Mouse (Mus musculus) lung, postnatal 0 days (tissue): ENCODE data around the gene Slc26a10. TPM values are rescaled to one million over a fixed set of nuclear protein-coding genes. Genes with fewer than 3 reads are reported as not detected.

Experiments
- ATAC-seq: fragments of 200-750 bp; cut with Nextera tagmentation; 2 replicates; pipeline ENCODE4 v1.8.0; 2017; ENCODE audit warnings: moderate library complexity
- DNase-seq: peaks from one replicate; pipeline ENCODE4 v3.0.0-alpha.2; 2016; ENCODE audit warnings: low spot score
- H3K27ac ChIP-seq: fragments of 300-500 bp; sonication (generic); 2 replicates; pipeline ENCODE4 v1.5.1; 2014; ENCODE audit warnings: antibody characterized with exemption, mild to moderate bottlenecking, low read length, mixed read lengths
- H3K27me3 ChIP-seq: fragments of 300-500 bp; sonication (generic); replicated peaks from 2 replicates; pipeline ENCODE4 v1.6.1; 2014; ENCODE audit warnings: low read length, mixed read lengths; ENCODE audit not compliant: insufficient read depth
- H3K36me3 ChIP-seq: fragments of 300-500 bp; sonication (generic); 2 replicates; pipeline ENCODE4 v1.6.1; 2014; ENCODE audit warnings: low read length, mixed read lengths; ENCODE audit not compliant: insufficient read depth
- H3K4me1 ChIP-seq: fragments of 300-500 bp; sonication (generic); 2 replicates; pipeline ENCODE4 v1.6.1; 2014; ENCODE audit warnings: antibody characterized with exemption, low read depth, low read length, mixed read lengths; ENCODE audit not compliant: insufficient read depth
- H3K4me2 ChIP-seq: fragments of 300-500 bp; sonication (generic); replicated peaks from 2 replicates; pipeline ENCODE4 v1.6.1; 2014; ENCODE audit warnings: low read depth, mild to moderate bottlenecking, low read length, moderate library complexity, mixed read lengths
- H3K4me3 ChIP-seq: fragments of 300-500 bp; sonication (generic); 2 replicates; pipeline ENCODE4 v1.5.1; 2014; ENCODE audit warnings: low read depth, low read length
- H3K9ac ChIP-seq: fragments of 300-500 bp; sonication (generic); replicated peaks from 2 replicates; pipeline ENCODE4 v1.6.1; 2014; ENCODE audit warnings: low read depth, mild to moderate bottlenecking
- H3K9me3 ChIP-seq: fragments of 300-500 bp; sonication (generic); 2 replicates; pipeline ENCODE4 v1.6.1; 2016; ENCODE audit warnings: low read length, mixed read lengths
- CTCF ChIP-seq: IDR thresholded peaks from 2 replicates; pipeline ENCODE4 v1.5.1; 2016; ENCODE audit warnings: antibody characterized with exemption, mild to moderate bottlenecking
- EP300 ChIP-seq: IDR thresholded peaks from 2 replicates; pipeline ENCODE4 v1.6.1; 2016; ENCODE audit warnings: antibody characterized with exemption, mild to moderate bottlenecking, control low read depth
- WGBS: fragments of 180-500 bp; shearing (Covaris S2); extraction: QIAGEN DNeasy Blood & Tissue Kit; methylation state at CpG from one replicate; pipeline ENCODE4 v1.1.7; 2014; 5-methylcytosine and 5-hydroxymethylcytosine counted together
- polyA plus RNA-seq: library from polyadenylated mRNA; unstranded; fragments of >200 nt; fragmentation: Nextera tagmentation; extraction: Ambion mirVana; gene quantifications from 2 replicates; pipeline ENCODE4 v1.2.1, GENCODE M21; 2015

Gene Slc26a10
- polyA plus RNA-seq, 1 experiment from 2014 or later: 1.0 TPM

GRCm38 (mm10) chr10:127122018-127122417 is 58.4 kb downstream of the Slc26a10 start:
- Histone ChIP-seq H3K9me3 (no peaks in the 10 kb centered on the region), H3K36me3 (peaks cover 23% of the 10 kb centered on the region), H3K27me3 (no peaks in the 10 kb centered on the region), H3K27ac (no peak overlapping the region), H3K4me1 (0 out of 2 replicates have a peak, but pooled peaks cover 4% of the 10 kb centered on the region), H3K4me3 (no peak overlapping the region), H3K9ac (no peak overlapping the region), H3K4me2 (no peak overlapping the region)
- WGBS: 87% methylated on average over 3 of the region's 3 CpGs
- no peak for TF ChIP-seq CTCF
- no peak for TF ChIP-seq EP300
- ATAC-seq (no peak), DNase-seq (no peak)

Other genes starting within 250 kb of the Slc26a10 start
- gene Ctdsp2, start 201.9 kb downstream of the Slc26a10 start, polyA plus RNA-seq: 63.9 and 67.9 TPM in 2 replicates
- gene Avil, start 179.9 kb downstream of the Slc26a10 start, polyA plus RNA-seq: 0.13 and 0.15 TPM in 2 replicates
- 39.1 and 42.3 TPM in 2 replicates for gene Tsfm, start 149.8 kb downstream of the Slc26a10 start, polyA plus RNA-seq
- 12.9 and 13.6 TPM in 2 replicates for gene Mettl1, start 139.2 kb downstream of the Slc26a10 start, polyA plus RNA-seq
- 0.27 and 0.30 TPM in 2 replicates for gene Eef1akmt3, start 139.1 kb downstream of the Slc26a10 start, polyA plus RNA-seq
- gene Cyp27b1, start 132.4 kb downstream of the Slc26a10 start, polyA plus RNA-seq: 0.13 TPM in 1 of 2 replicates, not detected in the other
- 0.63 and 0.86 TPM in 2 replicates for gene March9, start 120.5 kb downstream of the Slc26a10 start, polyA plus RNA-seq
- gene Cdk4, start 117.1 kb downstream of the Slc26a10 start, polyA plus RNA-seq: 358 and 362 TPM in 2 replicates
- 99.5 and 110 TPM in 2 replicates for gene Tspan31, start 110.4 kb downstream of the Slc26a10 start, polyA plus RNA-seq
- gene Agap2, start 105.4 kb downstream of the Slc26a10 start, polyA plus RNA-seq: 0.04 and 0.32 TPM in 2 replicates
- gene Os9, start 59.5 kb downstream of the Slc26a10 start, polyA plus RNA-seq: 112 and 113 TPM in 2 replicates
- gene B4galnt1, start 15.4 kb downstream of the Slc26a10 start, polyA plus RNA-seq: 9.1 and 9.6 TPM in 2 replicates
- gene Arhgef25, start 9.4 kb upstream of the Slc26a10 start, polyA plus RNA-seq: 27.9 and 37.1 TPM in 2 replicates
- 47.5 and 47.8 TPM in 2 replicates for gene Dtx3, start 15.1 kb upstream of the Slc26a10 start, polyA plus RNA-seq
- 31.0 and 35.1 TPM in 2 replicates for gene Pip4k2c, start 30.9 kb upstream of the Slc26a10 start, polyA plus RNA-seq
- gene Kif5a, start 82.7 kb upstream of the Slc26a10 start, polyA plus RNA-seq: 0.12 and 0.25 TPM in 2 replicates
- gene Dctn2, start 85.7 kb upstream of the Slc26a10 start, polyA plus RNA-seq: 198 and 204 TPM in 2 replicates
- 13.5 and 14.2 TPM in 2 replicates for gene Mbd6, start 108.4 kb upstream of the Slc26a10 start, polyA plus RNA-seq
- gene Mars, start 131.1 kb upstream of the Slc26a10 start, polyA plus RNA-seq: 61.1 and 63.1 TPM in 2 replicates
- gene Arhgap9, start 141.3 kb upstream of the Slc26a10 start, polyA plus RNA-seq: 8.5 TPM in 2 replicates
- 4.2 and 5.2 TPM in 2 replicates for gene Gli1, start 161.3 kb upstream of the Slc26a10 start, polyA plus RNA-seq
- not detected in 2 replicates for gene Inhbe, start 173.8 kb upstream of the Slc26a10 start, polyA plus RNA-seq
- gene Inhbc, start 189.8 kb upstream of the Slc26a10 start, polyA plus RNA-seq: not detected in 2 replicates
- 21.1 and 23.9 TPM in 2 replicates for gene R3hdm2, start 199.7 kb upstream of the Slc26a10 start, polyA plus RNA-seq